Mouse (Mus musculus) lung, adult 2 months (tissue): ENCODE measurements around the gene Rassf3.

Experiments used
- CTCF ChIP-seq: fragments of 200-500 bp; IDR thresholded peaks from 2 replicates; pipeline ENCODE4 v1.5.1; 2011; ENCODE audit warnings: mild to moderate bottlenecking, low read length, control low read depth; ENCODE audit not compliant: insufficient read depth
- POLR2A ChIP-seq: fragments of 200-500 bp; IDR thresholded peaks from 2 replicates; pipeline ENCODE4 v1.6.1; 2011; ENCODE audit warnings: low read depth, mild to moderate bottlenecking, control low read depth, low read length, borderline replicate concordance; ENCODE audit errors: extremely low read depth

GRCm38 (mm10) chr10:121454033-121454432, 22.1 kb downstream of the Rassf3 start:
- TF ChIP-seq CTCF: no peak
- TF ChIP-seq POLR2A: no peak
